Mouse (Mus musculus) v-Abl transformed pro-B cells (cell line): Measurements from ENCODE around the gene Esd.

Source experiments
- in situ Hi-C, 2 experiments: fragments of 400-800 bp; cut with MboI; formaldehyde crosslinking; loops; one replicate each; pipeline ENCODE4 v1.15.1; 2025; ENCODE audit not compliant: unreplicated experiment in 2 of 2

The Esd gene

DNA sequence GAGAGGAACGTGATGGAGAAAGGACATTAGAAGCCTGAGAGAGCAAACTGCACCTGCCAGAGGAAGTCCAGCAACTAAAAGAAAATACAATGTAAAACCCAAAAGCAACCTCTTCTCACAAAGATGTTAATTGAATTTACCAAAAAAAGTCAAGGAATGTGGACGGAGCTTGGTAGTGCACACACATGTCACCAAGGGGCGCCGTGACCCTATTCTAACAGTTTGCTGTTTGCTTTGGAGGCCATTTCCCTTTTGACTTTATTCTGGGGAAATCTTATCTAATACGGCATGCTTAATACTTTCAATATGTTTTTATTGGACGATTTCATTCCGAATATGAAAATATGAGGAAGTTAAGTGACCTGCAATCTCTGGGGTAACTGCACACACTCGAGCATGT is 56.7 kb downstream of the Esd start:
- in situ Hi-C loops: no loop called here

DNA sequence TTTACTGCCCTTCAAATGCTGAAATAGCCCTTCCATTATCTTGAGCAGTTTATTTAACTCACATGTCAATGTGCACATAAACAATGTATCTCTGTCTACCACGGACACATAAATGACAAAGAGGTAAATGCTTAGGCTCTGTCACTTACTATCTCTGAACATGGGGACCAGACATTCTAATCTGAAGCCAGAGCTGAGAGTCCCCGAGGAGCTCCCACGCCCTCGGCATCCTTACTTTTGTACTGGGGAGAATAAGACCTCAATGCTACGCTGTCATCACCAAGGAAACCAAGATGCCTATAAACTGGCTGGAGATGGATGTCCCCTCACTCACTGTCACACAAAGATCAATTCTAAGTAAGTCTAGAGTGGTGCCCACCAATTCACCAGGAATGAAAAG is 58.4 kb downstream of the Esd start:
- in situ Hi-C loops: no loop called here

- in situ Hi-C loops: no loop called here
These were observed 60.7 kb downstream of the Esd start for GRCm38 (mm10) chr14:74792793-74793192.

DNA sequence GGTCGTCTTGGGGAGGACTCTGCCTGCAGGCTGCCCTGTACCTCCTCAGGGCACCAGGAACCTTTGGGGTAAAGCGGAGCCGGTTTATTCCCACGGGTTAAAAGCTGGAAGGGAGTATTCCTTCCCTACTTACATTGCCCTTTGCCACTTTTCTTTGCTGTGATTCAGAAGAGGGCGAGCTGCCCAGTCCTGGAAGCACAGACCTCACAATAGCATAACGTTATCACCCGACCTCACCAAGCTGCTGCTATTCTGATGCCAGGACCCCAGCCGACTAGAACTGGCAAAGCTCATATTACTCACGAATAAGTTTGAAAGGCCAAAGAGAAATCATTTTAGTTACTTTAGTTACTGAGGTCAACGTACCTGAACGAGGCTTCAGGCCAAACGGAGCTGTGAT is 62.8 kb downstream of the Esd start:
- in situ Hi-C loops: no loop called here

- in situ Hi-C loops: no loop called here
These were observed 65.4 kb downstream of the Esd start for GRCm38 (mm10) chr14:74797386-74798062.

DNA sequence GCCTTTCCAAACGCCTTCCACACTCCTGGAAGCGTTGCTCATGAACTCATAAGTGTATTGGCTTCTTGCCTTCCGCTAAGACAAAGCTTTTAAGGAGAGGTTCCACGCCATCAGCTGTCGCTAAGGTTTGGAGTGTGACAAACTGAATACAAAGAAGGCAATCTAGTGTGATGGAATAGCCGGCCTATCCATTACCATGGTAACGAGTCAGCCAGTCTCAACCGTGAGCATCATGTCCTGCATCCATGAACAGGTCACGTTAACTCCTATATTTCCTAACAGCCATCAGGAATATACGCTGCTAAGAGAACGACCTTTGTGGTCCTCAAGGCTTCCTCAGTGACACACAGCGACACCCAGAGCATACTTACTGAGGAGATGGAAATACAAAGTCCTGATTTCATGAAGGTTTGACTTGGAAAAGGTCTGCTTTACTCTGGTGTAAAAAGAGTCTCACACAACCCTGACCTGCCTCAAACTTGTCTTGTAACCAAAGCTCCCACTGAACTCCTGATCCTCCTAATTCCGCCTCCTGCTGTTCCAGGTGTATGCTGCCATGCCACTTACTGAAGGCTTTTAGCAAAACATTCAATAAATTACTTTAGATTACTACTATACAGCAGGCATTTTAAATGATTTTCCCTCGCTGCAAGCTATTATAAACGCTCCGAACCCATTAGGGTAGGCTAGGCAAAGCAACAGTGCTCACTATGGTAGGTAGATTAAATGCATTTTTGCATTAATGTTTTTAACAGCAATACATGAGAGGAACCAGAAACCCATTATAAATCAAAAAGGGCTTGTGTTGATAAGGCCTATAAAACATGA is 66.2 kb downstream of the Esd start:
- in situ Hi-C loops: no loop called here
